Mouse (Mus musculus) cortical plate, adult 2 months (tissue): ENCODE results near the gene Rgr.

Experiments
- CTCF ChIP-seq: fragments of 200-500 bp; IDR thresholded peaks from 2 replicates; pipeline ENCODE4 v1.5.1; 2011; ENCODE audit warnings: mild to moderate bottlenecking, control low read depth, low read length; ENCODE audit not compliant: insufficient read depth; ENCODE audit errors: extremely low read depth
- POLR2A ChIP-seq: fragments of 200-500 bp; IDR thresholded peaks from 2 replicates; pipeline ENCODE4 v1.6.1; 2011; ENCODE audit warnings: mild to moderate bottlenecking, low read length, control low read depth; ENCODE audit not compliant: insufficient read depth; ENCODE audit errors: extremely low read depth

DNA sequence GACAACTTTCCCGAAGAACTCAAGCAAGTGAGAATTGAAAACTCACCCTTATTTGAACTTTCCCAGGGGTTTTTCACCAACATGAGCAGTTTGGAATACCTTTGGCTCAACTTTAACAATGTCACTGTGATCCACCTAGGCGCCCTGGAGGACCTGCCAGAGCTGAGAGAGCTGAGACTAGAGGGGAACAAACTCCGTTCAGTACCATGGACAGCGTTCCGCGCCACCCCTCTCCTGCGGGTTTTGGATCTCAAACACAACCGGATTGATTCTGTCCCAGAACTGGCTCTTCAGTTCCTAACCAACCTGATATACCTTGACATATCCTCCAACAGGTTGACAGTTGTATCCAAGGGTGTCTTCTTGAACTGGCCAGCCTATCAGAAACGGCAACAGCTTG, 19.8 kb upstream of the Rgr start:
- no peak for TF ChIP-seq CTCF
- TF ChIP-seq POLR2A, result no peak
